Comparison of ENCODE assay signal across 8 mouse cellular contexts in the genomic region with DNA sequence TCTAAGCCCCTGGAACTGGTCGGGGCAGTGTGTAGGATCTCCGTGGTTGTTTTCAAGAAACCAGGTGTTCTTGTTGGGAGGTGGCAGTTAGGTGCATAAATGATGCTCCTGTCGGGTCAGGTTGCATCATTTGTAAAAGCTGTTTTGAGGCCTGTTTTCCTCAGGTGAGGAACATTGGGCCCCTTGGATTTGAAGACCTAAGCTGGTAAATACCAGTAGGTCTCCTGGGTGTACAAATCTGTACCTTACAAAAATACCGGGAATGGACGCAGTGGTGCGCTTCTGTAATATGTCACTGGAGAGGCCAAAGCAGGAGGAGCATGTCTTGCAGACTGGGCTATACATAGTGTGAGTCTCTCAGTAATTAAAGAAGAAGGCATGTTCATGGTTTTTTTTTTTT. TPM values are rescaled to one million over a fixed set of nuclear protein-coding genes. Genes with fewer than 3 reads are reported as not detected.
DNase-seq lines count a peak whose midpoint lies in the region; ATAC-seq and TF ChIP-seq lines count a peak whose summit lies in the region.

No protein-coding gene starts in this region.

- 20% methylated on average over 6 of the region's 6 CpGs for WGBS in heart, embryonic 16.5 days
- WGBS in forebrain, postnatal 0 days = 31% methylated on average over 6 of the region's 6 CpGs
- WGBS in midbrain, embryonic 10.5 days = 45% methylated on average over 6 of the region's 6 CpGs

- peak overlapping the region; percentile 73 for H3K4me3 ChIP-seq in heart, embryonic 16.5 days (ENCODE audit: low read length)
- peak overlapping the region; percentile 96 for H3K4me3 ChIP-seq in G1E (ENCODE audit: low read depth, low read length)
- H3K4me3 ChIP-seq in forebrain, postnatal 0 days (ENCODE audit: low read depth, low read length) = peak overlapping the region; percentile 81
- peak overlapping the region; percentile 89 for H3K4me3 ChIP-seq in midbrain, embryonic 10.5 days

- no peak for TF ChIP-seq CTCF in G1E (IDR thresholded peaks at IDR 0.05; ENCODE audit: low read depth, low read length)
- no peak for TF ChIP-seq CTCF in forebrain, postnatal 0 days (IDR thresholded peaks at IDR 0.05; ENCODE audit: low read depth)

- H3K36me3 ChIP-seq in heart, embryonic 16.5 days (ENCODE audit: control insufficient read depth, insufficient read depth) = peaks cover 35% of the 10 kb centered on the region
- H3K36me3 ChIP-seq in G1E (replicated peaks) = peaks cover 40% of the 10 kb centered on the region
- H3K36me3 ChIP-seq in forebrain, postnatal 0 days (ENCODE audit: insufficient read depth) = peaks cover 35% of the 10 kb centered on the region
- peaks cover 37% of the 10 kb centered on the region for H3K36me3 ChIP-seq in midbrain, embryonic 10.5 days

- peak overlapping the region; percentile 93 for H3K27ac ChIP-seq in heart, embryonic 16.5 days (ENCODE audit: low read length)
- no peak overlapping the region for H3K27ac ChIP-seq in forebrain, postnatal 0 days (ENCODE audit: low read depth, low read length)
- H3K27ac ChIP-seq in midbrain, embryonic 10.5 days (replicated peaks) = peak overlapping the region; percentile 98

- peak overlapping the region; percentile 93 for H3K9ac ChIP-seq in heart, embryonic 16.5 days (ENCODE audit: low read length)
- peak overlapping the region; percentile 96 for H3K9ac ChIP-seq in forebrain, postnatal 0 days

- peaks cover 14% of the 10 kb centered on the region for H3K4me1 ChIP-seq in heart, embryonic 16.5 days (ENCODE audit: control insufficient read depth, insufficient read depth, low read length)
- H3K4me1 ChIP-seq in G1E (ENCODE audit: insufficient read depth, low read depth, low read length) = peaks cover 32% of the 10 kb centered on the region
- H3K4me1 ChIP-seq in forebrain, postnatal 0 days (ENCODE audit: insufficient read depth) = peaks cover 11% of the 10 kb centered on the region
- H3K4me1 ChIP-seq in midbrain, embryonic 10.5 days = peaks cover 28% of the 10 kb centered on the region

- peak overlapping the region; percentile 75 for H3K4me2 ChIP-seq in heart, embryonic 16.5 days (ENCODE audit: low read depth, low read length)
- peak overlapping the region; percentile 91 for H3K4me2 ChIP-seq in forebrain, postnatal 0 days (ENCODE audit: low read depth)

- H3K9me3 ChIP-seq in heart, embryonic 16.5 days (replicated peaks; ENCODE audit: control insufficient read depth, low read length) = no peaks in the 10 kb centered on the region
- no peaks in the 10 kb centered on the region for H3K9me3 ChIP-seq in G1E (replicated peaks)
- H3K9me3 ChIP-seq in forebrain, postnatal 0 days (ENCODE audit: low read length) = no peaks in the 10 kb centered on the region
- no peaks in the 10 kb centered on the region for H3K9me3 ChIP-seq in midbrain, embryonic 10.5 days (replicated peaks)

- ATAC-seq in heart, embryonic 16.5 days (replicated peaks; ENCODE audit: extremely low read depth, insufficient read depth, low FRiP score) = no peak
- ATAC-seq in G1E (ENCODE audit: extremely low read depth, insufficient number of reproducible peaks, low FRiP score, poor library complexity, severe bottlenecking) = no peak
- no peak for ATAC-seq in forebrain, postnatal 0 days
- ATAC-seq in activated CD4-positive, CD25-positive, alpha-beta regulatory T cell, adult 4 months = no peak

- no peak for DNase-seq in heart, adult 8-10 months (ENCODE audit: low spot score)
- DNase-seq in G1E (ENCODE audit: low spot score) = no peak
- DNase-seq in forebrain, postnatal 0 days = no peak
- no peak for DNase-seq in midbrain, embryonic 10.5 days (ENCODE audit: low spot score)
- no peak for DNase-seq in spleen, postnatal 4 days (ENCODE audit: low spot score in 2 of 2)
- no peak for DNase-seq in right cerebral cortex, postnatal 10 days (ENCODE audit: low spot score in 2 of 2)

- H3K27me3 ChIP-seq in heart, embryonic 16.5 days (ENCODE audit: control insufficient read depth, insufficient read depth, low read length) = no peaks in the 10 kb centered on the region
- H3K27me3 ChIP-seq in G1E (ENCODE audit: insufficient read depth, low read length) = peaks cover under 1% of the 10 kb centered on the region; the same call in 1 of the 2 replicates
- H3K27me3 ChIP-seq in forebrain, postnatal 0 days (ENCODE audit: insufficient read depth, low read length) = no peaks in the 10 kb centered on the region
- no peaks in the 10 kb centered on the region for H3K27me3 ChIP-seq in midbrain, embryonic 10.5 days (ENCODE audit: low read depth, poor library complexity, severe bottlenecking)

RNA-seq across cellular contexts. Expression of a gene that starts 1.5 kb away (rescaled TPM):
- polyA plus RNA-seq in heart, embryonic 16.5 days (2015; fragmentation: Nextera tagmentation; extraction: Ambion mirVana) = 107 and 120 TPM in 2 replicates
- total RNA-seq in heart, adult 8-10 months (2022) = 100 to 1,000 TPM; 233 to 419 (median 274) TPM
- total RNA-seq in G1E (2014; fragmentation: Nextera tagmentation) (51.7 and 54.7 TPM in 2 replicates), G1E (2017) (59.5 and 68.4 TPM in 2 replicates)
- 46.6 and 63.0 TPM in 2 replicates for polyA plus RNA-seq in G1E (2012)
- total RNA-seq in forebrain, postnatal 0 days (2014; rRNA removed) = 68.2 and 79.7 TPM in 2 replicates
- 60.7 and 63.4 TPM in 2 replicates for polyA plus RNA-seq in forebrain, postnatal 0 days (2015; fragmentation: Nextera tagmentation; extraction: Ambion mirVana)
- polyA plus RNA-seq in midbrain, embryonic 10.5 days (2016; fragmentation: Nextera tagmentation; extraction: Ambion mirVana) = 56.2 and 57.7 TPM in 2 replicates
- polyA plus RNA-seq in activated CD4-positive, CD25-positive, alpha-beta regulatory T cell, adult 4 months (2017; shearing (Covaris generic)) = 100 to 1,000 TPM in 1 of 2 experiments, 10 to 100 TPM in 1; 99.9 to 115 TPM

RNA-seq across cellular contexts. Expression of a gene that starts 46.4 kb away (rescaled TPM):
- polyA plus RNA-seq in heart, embryonic 16.5 days (2015; fragmentation: Nextera tagmentation; extraction: Ambion mirVana) = 0.51 and 1.1 TPM in 2 replicates
- total RNA-seq in heart, adult 8-10 months (2022) = 1 to 10 TPM; 1.7 to 3.1 (median 2.0) TPM
- not detected in 2 replicates for total RNA-seq in G1E (2014; fragmentation: Nextera tagmentation)
- 0.81 and 1.2 TPM in 2 replicates for total RNA-seq in G1E (2017)
- 0.02 TPM in 1 of 2 replicates, not detected in the other for polyA plus RNA-seq in G1E (2012)
- 0.69 and 1.6 TPM in 2 replicates for total RNA-seq in forebrain, postnatal 0 days (2014; rRNA removed)
- polyA plus RNA-seq in forebrain, postnatal 0 days (2015; fragmentation: Nextera tagmentation; extraction: Ambion mirVana) = 0.28 and 0.36 TPM in 2 replicates
- polyA plus RNA-seq in midbrain, embryonic 10.5 days (2016; fragmentation: Nextera tagmentation; extraction: Ambion mirVana) = 0.02 and 0.16 TPM in 2 replicates
- 100 to 1,000 TPM; 141 to 153 TPM for polyA plus RNA-seq in activated CD4-positive, CD25-positive, alpha-beta regulatory T cell, adult 4 months (2017; shearing (Covaris generic))

RNA-seq across cellular contexts. Expression of a gene that starts 58.8 kb away (rescaled TPM):
- not detected in 2 replicates for polyA plus RNA-seq in heart, embryonic 16.5 days (2015; fragmentation: Nextera tagmentation; extraction: Ambion mirVana)
- total RNA-seq in heart, adult 8-10 months (2022) = under 1 TPM in 3 of 4 experiments, not detected in 1; 0.09 to 0.47 (median 0.11) TPM
- total RNA-seq in G1E (2014; fragmentation: Nextera tagmentation) (not detected in 2 replicates), G1E (2017) (0.17 and 0.44 TPM in 2 replicates)
- not detected in 2 replicates for polyA plus RNA-seq in G1E (2012)
- total RNA-seq in forebrain, postnatal 0 days (2014; rRNA removed) = 0.29 TPM in 1 of 2 replicates, not detected in the other
- 0.08 and 0.12 TPM in 2 replicates for polyA plus RNA-seq in forebrain, postnatal 0 days (2015; fragmentation: Nextera tagmentation; extraction: Ambion mirVana)
- polyA plus RNA-seq in midbrain, embryonic 10.5 days (2016; fragmentation: Nextera tagmentation; extraction: Ambion mirVana) = not detected in 2 replicates
- not detected for polyA plus RNA-seq in activated CD4-positive, CD25-positive, alpha-beta regulatory T cell, adult 4 months (2017; shearing (Covaris generic))

Comparison
In these comparisons a context has a peak if more than half of its experiments do, and no peak if none do; other contexts are left out.
1. RNA of a gene that starts 46.4 kb away (polyA plus RNA-seq): 141 to 153 TPM in activated CD4-positive, CD25-positive, alpha-beta regulatory T cell, adult 4 months; 0.51 to 1.1 TPM in heart, embryonic 16.5 days, 0.28 to 0.36 TPM in forebrain, postnatal 0 days, 0.02 to 0.16 TPM in midbrain, embryonic 10.5 days and 0.02 TPM in G1E; every median in the first group is over 10 times any median in the second.
2. Peak in every context shown above with its lines, with median percentiles within 50 percentile points of each other: H3K4me3 ChIP-seq.